Mouse (Mus musculus) lung, postnatal 14 days (tissue): Measurements from ENCODE around the gene Rnaseh2c.
A peak's percentile ranks its signal among the peaks of the same experiment; 100 is the strongest.

Experiments used
- DNase-seq: peaks from one replicate; pipeline ENCODE4 v3.0.0; 2021

Rnaseh2c gene

GRCm38 (mm10) chr19:5575336-5575735 is 26.3 kb upstream of the Rnaseh2c start:
- no peak for DNase-seq

GRCm38 (mm10) chr19:5579971-5580370 is 21.7 kb upstream of the Rnaseh2c start:
- no peak for DNase-seq

GRCm38 (mm10) chr19:5580776-5581175 is 20.9 kb upstream of the Rnaseh2c start:
- no peak for DNase-seq

GRCm38 (mm10) chr19:5581995-5582394 is 19.7 kb upstream of the Rnaseh2c start:
- DNase-seq, result no peak

- DNase-seq, result no peak
Observed at GRCm38 (mm10) chr19:5589159-5589558, 12.5 kb upstream of the Rnaseh2c start.

- DNase-seq, result no peak
Observed at GRCm38 (mm10) chr19:5591888-5592287, 9.8 kb upstream of the Rnaseh2c start.

GRCm38 (mm10) chr19:5599224-5599623 is 2.4 kb upstream of the Rnaseh2c start:
- DNase-seq, result no peak

GRCm38 (mm10) chr19:5603664-5604063 is 2.0 kb downstream of the Rnaseh2c start:
- DNase-seq, result no peak

GRCm38 (mm10) chr19:5605126-5605525 is 3.5 kb downstream of the Rnaseh2c start:
- no peak for DNase-seq

GRCm38 (mm10) chr19:5606196-5606595 is 4.5 kb downstream of the Rnaseh2c start:
- DNase-seq, result no peak

- DNase-seq, result no peak
Observed at GRCm38 (mm10) chr19:5607705-5608410, 6.2 kb downstream of the Rnaseh2c start.

GRCm38 (mm10) chr19:5608707-5609106 is 7.0 kb downstream of the Rnaseh2c start:
- DNase-seq, result no peak

GRCm38 (mm10) chr19:5609171-5609546 is 7.5 kb downstream of the Rnaseh2c start:
- DNase-seq, result no peak

- peak; percentile 92 for DNase-seq
Observed at GRCm38 (mm10) chr19:5609547-5610404, 8.1 kb downstream of the Rnaseh2c start, which contains the start of gene Kat5. Gene Kat5, minus strand, starts transcription at chr19:5610237.

- peak; percentile 32 for DNase-seq
Observed at GRCm38 (mm10) chr19:5611973-5612372, 10.3 kb downstream of the Rnaseh2c start.

GRCm38 (mm10) chr19:5612762-5613411 is 11.2 kb downstream of the Rnaseh2c start:
- DNase-seq, result no peak

GRCm38 (mm10) chr19:5614953-5615352 is 13.3 kb downstream of the Rnaseh2c start:
- DNase-seq, result peak; percentile 79

GRCm38 (mm10) chr19:5620007-5620406 is 18.3 kb downstream of the Rnaseh2c start:
- no peak for DNase-seq

GRCm38 (mm10) chr19:5621884-5622283 is 20.2 kb downstream of the Rnaseh2c start:
- no peak for DNase-seq

- DNase-seq, result no peak
Observed at GRCm38 (mm10) chr19:5625311-5625710, 23.6 kb downstream of the Rnaseh2c start.

GRCm38 (mm10) chr19:5629907-5630306 is 28.2 kb downstream of the Rnaseh2c start:
- DNase-seq, result no peak

GRCm38 (mm10) chr19:5632120-5632519 is 30.4 kb downstream of the Rnaseh2c start:
- DNase-seq, result no peak

- no peak for DNase-seq
Observed at GRCm38 (mm10) chr19:5636036-5636570, 34.4 kb downstream of the Rnaseh2c start.
